Mouse (Mus musculus) bone marrow macrophage, adult 2 months (primary cell): Measurements from ENCODE around the gene Cd248.

ENCODE experiments used
- CTCF ChIP-seq: IDR thresholded peaks from 2 replicates; pipeline ENCODE4 v1.5.1; 2012; ENCODE audit warnings: low read depth, mild to moderate bottlenecking, low read length, moderate library complexity
- POLR2A ChIP-seq: IDR thresholded peaks from 2 replicates; pipeline ENCODE4 v1.6.1; 2012; ENCODE audit warnings: mild to moderate bottlenecking, low read depth, low read length, borderline replicate concordance

GRCm38 (mm10) chr19:5094243-5094632, 26.4 kb downstream of the Cd248 start:
- TF ChIP-seq POLR2A (no peak), CTCF (peak; percentile 55; the same call in 1 of the 2 replicates)
